Mouse (Mus musculus) embryonic stem cell, embryonic (primary cell): ENCODE results near the gene Gtf2ird2.

Experiments used
- CTCF ChIA-PET, 4 experiments: fragments of 300-600 bp in 2 of 4; fragments of 350-600 bp in 2 of 4; sonication (Branson Sonifier 250); formaldehyde crosslinking; loops; one replicate each; lab custom pipeline; 2022; ENCODE audit warnings: inconsistent platforms in 2 of 4; lab: Charles Lee
- POLR2A ChIA-PET, 4 experiments: fragments of 300-600 bp in 2 of 4; fragments of 350-600 bp in 2 of 4; sonication (Branson Sonifier 250); formaldehyde crosslinking; loops; one replicate each; lab custom pipeline; 2022; ENCODE audit warnings: antibody characterized with exemption in 4 of 4, inconsistent platforms in 1 of 4; lab: Charles Lee

The Gtf2ird2 gene

DNA sequence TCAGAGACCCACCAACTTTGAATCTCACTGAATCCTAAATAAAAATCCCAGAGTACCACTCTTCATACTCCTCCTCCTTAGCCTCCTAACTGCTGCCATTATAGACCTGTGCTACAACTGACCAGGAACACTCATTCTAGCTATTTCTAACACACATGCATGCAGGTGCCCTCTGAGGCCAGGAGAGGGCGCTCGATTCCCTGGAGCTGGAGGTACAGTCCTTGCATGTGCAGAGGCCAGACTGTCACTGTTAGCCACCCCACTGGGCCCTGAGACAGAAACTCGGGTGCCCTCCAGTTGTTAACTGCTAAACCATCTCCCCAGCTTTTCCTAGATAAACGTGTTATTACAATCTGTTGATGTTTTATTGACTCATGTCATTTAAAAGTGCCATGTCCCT lies 10.6 kb upstream of the Gtf2ird2 start:
- CTCF ChIA-PET = interaction anchor here (0.5 to 1.4 kb wide), 46 partner anchors 9 to 1784 kb away, joined by 3 to 17 read pairs (median 4); partner anchors contain the start of genes Castor2 (in 2 of the 4), Gtf2ird2 (in 1 of the 4) and Limk1 (in 1 of the 4)
- POLR2A ChIA-PET = interaction anchor here in 2 of 4 experiments (0.8 to 4.7 kb wide), 10 partner anchors 11 to 318 kb away, joined by 3 to 23 read pairs (median 4); partner anchors contain the start of gene Gtf2ird2 (in 2 of the 2)

DNA sequence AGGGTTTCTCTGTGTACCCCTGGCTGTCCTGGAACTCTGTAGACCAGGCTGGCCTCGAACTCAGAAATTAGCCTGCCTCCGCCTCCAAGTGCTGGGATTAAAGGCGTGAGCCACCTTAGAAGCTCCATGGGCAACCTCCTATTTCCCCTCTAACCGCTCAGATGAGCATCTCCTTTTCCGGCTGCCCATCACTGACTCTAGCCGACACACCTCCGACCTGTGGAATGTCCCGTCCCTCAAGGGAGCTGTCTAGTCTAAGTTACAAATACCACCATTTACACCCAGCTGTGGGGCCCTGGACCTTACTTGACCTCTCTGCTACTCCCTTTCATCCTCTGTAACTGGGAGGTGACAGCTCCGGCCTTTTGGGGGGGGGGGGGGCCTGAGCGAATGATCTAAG lies 8.1 kb upstream of the Gtf2ird2 start:
- POLR2A ChIA-PET = interaction anchor here (0.6 to 5.5 kb wide), 59 partner anchors 8 to 938 kb away, joined by 3 to 27 read pairs (median 4); partner anchors contain the start of genes Gtf2ird2 (in 2 of the 4) and Castor2 (in 1 of the 4)
- CTCF ChIA-PET = interaction anchor here (0.5 to 2.5 kb wide), 19 partner anchors 9 to 973 kb away, joined by 3 to 8 read pairs (median 4); no protein-coding TSS in a partner anchor

DNA sequence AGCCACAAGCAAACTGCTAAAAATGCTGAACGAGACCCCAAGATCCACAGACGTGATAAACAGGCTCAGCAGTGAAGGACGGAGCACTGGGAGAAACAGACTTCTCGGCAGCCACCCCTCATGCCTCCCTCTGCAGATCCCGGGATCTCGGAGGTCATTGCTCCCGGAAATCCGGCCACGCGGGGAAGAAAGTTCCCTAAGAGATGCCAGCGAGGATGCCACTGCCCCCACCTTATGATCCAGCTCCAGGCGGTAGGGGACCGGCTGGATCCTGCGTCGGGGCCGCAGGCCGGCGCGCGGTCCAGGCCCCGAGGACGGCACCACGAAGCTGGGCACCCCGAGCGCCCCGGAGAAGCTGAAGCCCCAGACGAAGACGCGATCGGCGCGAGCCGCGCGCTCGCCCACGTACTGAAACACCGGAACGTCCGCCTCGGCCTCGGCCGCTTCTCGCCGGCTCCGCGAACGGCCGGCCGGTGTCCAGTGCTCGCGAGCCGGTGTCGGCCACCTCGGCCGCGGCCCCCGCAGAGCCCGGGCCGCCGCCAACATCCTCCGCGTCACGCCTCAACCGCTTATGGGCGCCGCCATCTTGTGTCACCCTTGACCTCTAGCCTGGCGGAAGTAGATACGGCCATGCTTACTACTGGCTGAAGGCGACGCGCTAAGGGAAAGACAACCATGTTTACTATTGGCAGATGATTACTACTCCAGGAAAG lies 7.5 kb upstream of the Gtf2ird2 start, which contains the start of gene Rcc1l:
Gene Rcc1l (minus strand): TSS at position 606 of the 713 bp plus-strand sequence.
- CTCF ChIA-PET = interaction anchor here in 3 of 4 experiments (0.6 to 2.5 kb wide), 17 partner anchors 9 to 972 kb away, joined by 3 to 8 read pairs (median 4); no protein-coding TSS in a partner anchor
- POLR2A ChIA-PET = interaction anchor here (0.6 to 5.5 kb wide), 60 partner anchors 8 to 789 kb away, joined by 3 to 27 read pairs (median 4); partner anchors contain the start of gene Gtf2ird2 (in 2 of the 4)

DNA sequence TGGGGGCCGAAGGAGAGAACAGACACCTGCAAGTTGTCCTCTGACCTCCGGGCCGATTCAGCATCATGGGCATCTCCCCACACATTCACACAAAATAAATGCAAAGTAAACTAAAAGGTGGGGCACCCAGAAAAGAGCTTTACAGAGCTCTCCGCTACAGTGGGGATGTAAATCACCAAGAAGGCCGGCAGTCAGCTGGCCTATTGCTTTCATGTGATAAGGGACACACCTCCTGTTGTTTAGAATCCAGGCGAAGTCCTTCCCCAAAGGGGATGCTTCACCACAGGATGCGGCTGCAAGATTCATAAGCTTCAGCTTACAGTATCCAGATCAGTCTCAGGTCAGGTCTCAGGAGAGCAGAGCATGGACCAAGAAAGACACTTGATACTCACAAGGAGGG lies 5.3 kb upstream of the Gtf2ird2 start:
- POLR2A ChIA-PET = interaction anchor here (0.6 to 5.5 kb wide), 35 partner anchors 8 to 788 kb away, joined by 3 to 27 read pairs (median 3); partner anchors contain the start of genes Clip2 (in 1 of the 4), Gtf2i (in 1 of the 4) and Gtf2ird1 (in 1 of the 4)
- CTCF ChIA-PET = interaction anchor here (0.6 to 1.9 kb wide), 8 partner anchors 49 to 313 kb away, joined by 3 to 10 read pairs (median 4); no protein-coding TSS in a partner anchor

DNA sequence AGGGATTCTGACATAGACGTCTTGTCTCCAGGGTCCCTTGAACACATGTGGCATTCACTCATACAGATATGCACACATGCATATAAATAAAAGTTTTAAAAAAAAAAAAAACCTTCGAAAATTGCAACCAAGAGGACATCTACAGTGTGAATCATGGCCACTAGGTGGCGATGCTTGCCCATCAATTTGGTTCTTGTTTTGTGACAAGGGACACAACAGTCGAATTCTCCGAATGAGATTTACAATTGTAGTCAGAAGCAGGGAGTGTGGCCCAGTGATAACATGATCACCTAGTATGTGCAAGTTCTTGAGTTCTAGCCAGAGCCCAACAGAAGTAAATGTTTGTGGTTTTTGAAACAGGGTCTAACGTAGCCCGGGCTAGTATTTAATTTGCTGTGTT lies 3.9 kb upstream of the Gtf2ird2 start:
- POLR2A ChIA-PET = interaction anchor here in 3 of 4 experiments (0.9 to 2.4 kb wide), 6 partner anchors 12 to 193 kb away, joined by 3 to 10 read pairs (median 4); no protein-coding TSS in a partner anchor
- CTCF ChIA-PET = interaction anchor here (0.7 to 1.9 kb wide), 6 partner anchors 18 to 310 kb away, joined by 3 to 10 read pairs (median 4); no protein-coding TSS in a partner anchor

DNA sequence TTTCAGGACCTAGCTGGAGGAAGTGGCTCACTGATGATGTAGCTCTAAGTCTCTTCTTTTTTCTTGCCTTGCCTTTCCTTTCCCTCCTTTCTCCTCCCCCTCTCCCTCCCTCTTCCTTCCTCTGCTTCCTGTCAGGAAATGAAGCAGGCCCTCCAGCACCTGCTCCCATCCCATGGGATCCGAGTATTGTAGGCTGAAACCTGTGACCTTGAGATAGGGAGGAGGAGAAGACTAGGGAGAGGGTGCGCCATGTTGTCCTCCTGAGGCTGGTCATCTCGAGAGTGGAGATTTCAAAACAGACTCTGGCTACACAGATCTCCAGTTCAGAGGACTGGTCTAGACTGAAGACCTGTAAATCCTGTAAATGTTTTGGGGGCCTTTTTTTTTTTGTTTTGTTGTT lies 1.6 kb upstream of the Gtf2ird2 start:
- CTCF ChIA-PET = interaction anchor here in 1 of 4 experiments (0.6 kb wide), 1 partner anchor 96 kb away, joined by 4 read pairs; no protein-coding TSS in a partner anchor
- POLR2A ChIA-PET = interaction anchor here in 3 of 4 experiments (0.6 to 3.5 kb wide), 19 partner anchors 7 to 895 kb away, joined by 3 to 23 read pairs (median 3); partner anchors contain the start of gene Rcc1l (in 1 of the 3)

DNA sequence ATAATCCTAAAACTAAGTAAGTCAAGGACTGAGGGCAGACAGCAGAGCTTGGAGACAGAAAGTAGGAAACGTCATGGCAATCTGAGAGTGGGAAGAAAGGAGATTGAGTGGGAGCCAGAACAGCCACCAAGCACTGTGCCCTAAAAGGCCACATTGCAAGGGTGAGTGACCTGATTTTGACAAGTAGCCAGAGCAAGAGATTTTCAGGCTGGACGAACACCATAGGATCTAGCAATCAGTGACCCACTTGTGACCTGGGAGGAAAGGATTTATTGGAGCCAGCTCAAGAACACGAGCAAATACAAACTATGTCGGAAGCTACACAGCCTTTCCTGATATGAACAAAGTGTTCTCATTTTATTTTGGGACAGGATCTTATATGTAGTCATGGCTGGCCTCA lies 1.1 kb upstream of the Gtf2ird2 start:
- CTCF ChIA-PET = interaction anchor here in 1 of 4 experiments (0.6 kb wide), 1 partner anchor 95 kb away, joined by 4 read pairs; no protein-coding TSS in a partner anchor

DNA sequence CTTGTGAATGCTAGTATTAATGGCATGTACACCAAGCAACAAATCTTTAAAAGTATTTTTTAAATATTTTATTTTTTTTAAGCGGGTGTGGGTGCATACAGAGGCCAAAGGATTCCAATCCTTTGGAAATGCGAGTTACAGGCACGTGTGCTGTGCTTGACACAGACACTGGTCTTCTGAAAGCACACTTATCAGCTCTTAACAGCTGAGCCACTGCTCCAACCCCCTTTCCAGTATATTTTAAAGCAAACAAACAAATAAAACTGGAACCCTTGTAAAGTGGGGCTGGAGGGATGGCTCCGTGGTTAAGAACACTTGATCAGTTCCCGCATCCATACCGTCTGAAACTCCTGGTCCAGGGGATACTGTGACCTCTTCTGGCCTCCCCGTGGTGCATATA lies 657 bp upstream of the Gtf2ird2 start:
- ChIA-PET CTCF (interaction anchor here in 1 of 4 experiments (0.6 kb wide), 1 partner anchor 55 kb away, joined by 6 read pairs; no protein-coding TSS in a partner anchor), POLR2A (interaction anchor here in 3 of 4 experiments (0.6 to 3.5 kb wide), 34 partner anchors 8 to 1811 kb away, joined by 3 to 23 read pairs (median 4); partner anchors contain the start of gene Rcc1l (in 1 of the 3))

More for the DNA sequence above, 1.1 kb upstream of the Gtf2ird2 start:
- POLR2A ChIA-PET = interaction anchor here in 3 of 4 experiments (0.7 to 3.5 kb wide), 23 partner anchors 8 to 191 kb away, joined by 3 to 23 read pairs (median 3); partner anchors contain the start of gene Rcc1l (in 1 of the 3)

DNA sequence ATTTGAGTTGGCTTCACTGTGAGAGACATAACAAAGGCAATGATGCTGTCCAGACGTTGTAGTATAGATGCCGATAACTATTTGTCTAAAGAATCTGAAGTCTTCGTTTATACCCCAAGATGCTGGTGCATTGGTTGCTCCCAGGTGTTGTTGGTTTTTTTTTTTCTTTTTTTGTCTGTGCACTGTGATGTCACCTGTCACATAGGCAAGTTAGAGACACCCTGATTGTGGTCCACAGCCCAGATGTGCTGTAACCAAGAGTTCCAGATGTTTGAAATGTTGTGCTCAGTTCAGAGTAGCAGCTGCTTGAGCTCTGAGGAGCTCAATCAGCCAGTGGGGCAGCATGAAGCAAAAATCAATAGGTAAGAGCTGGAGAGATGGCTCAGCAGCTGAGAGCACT lies 2.2 kb downstream of the Gtf2ird2 start:
- CTCF ChIA-PET = interaction anchor here in 1 of 4 experiments (0.8 to 2.0 kb wide), 4 partner anchors 154 to 188 kb away, joined by 3 to 5 read pairs (median 4); no protein-coding TSS in a partner anchor
- POLR2A ChIA-PET = interaction anchor here in 3 of 4 experiments (0.6 to 3.5 kb wide), 13 partner anchors 8 to 187 kb away, joined by 3 to 23 read pairs (median 3); partner anchors contain the start of gene Rcc1l (in 1 of the 3)

DNA sequence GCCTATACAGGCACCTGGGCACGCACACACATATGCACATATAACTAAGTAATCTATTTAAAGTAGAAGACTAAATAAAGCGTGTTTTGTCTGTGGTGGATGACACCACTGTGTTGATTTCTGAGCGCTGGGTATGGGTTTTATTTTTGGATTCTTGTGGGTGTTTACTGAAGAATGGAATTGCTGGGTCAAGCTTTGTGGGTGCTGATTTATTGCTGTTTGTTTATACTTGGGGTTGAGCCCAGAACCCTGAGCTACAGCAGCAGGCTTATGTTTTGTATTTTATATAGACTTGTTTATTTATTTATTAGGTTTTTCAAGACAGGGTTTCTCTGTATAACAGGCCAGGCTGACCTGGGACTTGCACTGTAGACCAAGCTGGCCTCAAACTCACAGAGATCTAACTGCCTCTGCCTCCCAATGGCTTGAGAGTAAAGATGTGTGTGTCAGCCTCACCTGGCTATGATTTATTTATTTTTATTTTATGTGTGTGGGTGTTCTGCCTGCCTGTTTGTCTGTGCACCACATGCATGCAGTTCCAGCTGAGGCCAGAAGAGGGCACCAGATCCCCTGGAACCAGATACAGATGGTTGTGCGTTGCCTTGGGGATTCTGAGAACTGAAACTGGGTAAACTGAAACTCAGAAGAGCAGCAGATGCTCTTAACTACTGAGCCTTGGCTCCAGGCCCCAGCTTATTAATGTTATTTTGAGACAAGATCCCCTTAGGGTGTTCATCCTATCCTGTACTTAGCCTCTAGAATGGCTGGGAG lies 3.3 kb downstream of the Gtf2ird2 start:
- ChIA-PET CTCF (interaction anchor here in 3 of 4 experiments (0.6 to 2.0 kb wide), 13 partner anchors 12 to 385 kb away, joined by 3 to 8 read pairs (median 3); no protein-coding TSS in a partner anchor), POLR2A (interaction anchor here in 2 of 4 experiments (0.7 to 2.8 kb wide), 7 partner anchors 9 to 183 kb away, joined by 3 to 10 read pairs (median 3); no protein-coding TSS in a partner anchor)

DNA sequence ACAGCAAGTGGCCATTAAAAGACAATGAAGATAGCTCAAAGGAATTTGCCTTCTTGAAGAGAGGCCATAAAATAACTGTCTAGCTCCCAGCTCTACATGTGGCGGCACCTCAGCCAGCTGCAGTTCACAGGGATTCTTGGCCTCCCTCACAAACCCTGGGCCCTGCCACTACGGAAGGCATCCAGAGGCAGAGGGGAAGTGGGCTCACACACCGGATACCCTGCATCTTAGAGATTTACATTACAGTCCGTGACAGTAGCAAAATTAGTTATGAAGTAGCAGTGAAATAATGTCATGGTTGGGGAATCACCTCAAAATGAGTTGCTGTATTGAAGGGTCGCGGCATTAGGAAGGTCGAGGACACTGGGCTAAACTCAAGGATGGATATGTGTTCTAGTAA lies 4.8 kb downstream of the Gtf2ird2 start:
- CTCF ChIA-PET = interaction anchor here (0.6 to 1.8 kb wide), 21 partner anchors 13 to 1976 kb away, joined by 3 to 8 read pairs (median 4); partner anchors contain the start of gene Clip2 (in 1 of the 4)

DNA sequence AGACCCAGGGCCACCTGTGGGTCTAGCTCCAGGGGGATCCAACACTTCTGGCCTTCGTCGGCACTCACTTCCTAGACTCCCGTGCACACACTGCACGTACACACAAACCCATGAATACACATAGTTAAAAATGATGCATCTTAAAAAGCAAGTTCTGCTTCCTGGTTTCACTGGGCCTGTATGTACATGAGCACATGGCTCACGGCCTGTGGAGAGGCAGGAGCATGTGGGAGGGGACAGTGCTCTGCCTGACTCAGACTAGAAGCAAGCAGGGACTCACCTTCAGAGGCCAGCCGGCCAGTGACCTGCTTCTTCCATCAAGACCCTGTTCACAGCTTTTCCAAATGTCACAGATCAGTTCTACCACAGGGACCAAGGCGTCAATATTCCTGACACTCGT lies 9.8 kb downstream of the Gtf2ird2 start:
- POLR2A ChIA-PET = interaction anchor here in 2 of 4 experiments (0.6 to 0.7 kb wide), 3 partner anchors 54 to 478 kb away, joined by 4 to 5 read pairs (median 4); no protein-coding TSS in a partner anchor
- CTCF ChIA-PET = interaction anchor here in 2 of 4 experiments (0.6 to 1.0 kb wide), 2 partner anchors 147 to 160 kb away, joined by 3 to 4 read pairs; no protein-coding TSS in a partner anchor

More for the DNA sequence above, 4.8 kb downstream of the Gtf2ird2 start:
- POLR2A ChIA-PET = interaction anchor here (0.5 to 2.8 kb wide), 17 partner anchors 10 to 287 kb away, joined by 3 to 10 read pairs (median 3); partner anchors contain the start of gene Rcc1l (in 1 of the 4)

DNA sequence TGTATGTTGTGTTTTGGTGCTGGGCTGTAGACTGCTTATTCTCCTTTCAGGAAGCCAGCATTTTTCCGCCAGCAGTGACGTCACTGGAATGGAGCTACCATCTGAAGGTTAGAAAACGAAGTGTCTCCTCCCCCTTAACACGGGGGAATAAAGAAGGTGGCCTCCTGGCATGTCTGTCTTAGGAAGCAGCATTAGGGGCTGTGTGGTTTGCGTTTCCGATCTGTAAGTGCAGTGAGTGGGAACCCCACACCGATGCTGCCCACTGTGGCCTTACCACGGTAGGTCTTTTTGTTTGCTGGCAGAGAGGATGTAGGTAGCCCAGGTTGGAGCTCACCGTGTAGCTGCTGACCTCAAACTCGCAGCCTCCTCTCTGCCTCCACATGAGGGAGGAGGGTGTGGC lies 22.9 kb downstream of the Gtf2ird2 start:
- POLR2A ChIA-PET = interaction anchor here in 2 of 4 experiments (0.6 to 1.1 kb wide), 2 partner anchors 9 to 119 kb away, joined by 5 to 7 read pairs; no protein-coding TSS in a partner anchor
- CTCF ChIA-PET = interaction anchor here in 1 of 4 experiments (1.6 kb wide), 1 partner anchor 19 kb away, joined by 3 read pairs; no protein-coding TSS in a partner anchor

DNA sequence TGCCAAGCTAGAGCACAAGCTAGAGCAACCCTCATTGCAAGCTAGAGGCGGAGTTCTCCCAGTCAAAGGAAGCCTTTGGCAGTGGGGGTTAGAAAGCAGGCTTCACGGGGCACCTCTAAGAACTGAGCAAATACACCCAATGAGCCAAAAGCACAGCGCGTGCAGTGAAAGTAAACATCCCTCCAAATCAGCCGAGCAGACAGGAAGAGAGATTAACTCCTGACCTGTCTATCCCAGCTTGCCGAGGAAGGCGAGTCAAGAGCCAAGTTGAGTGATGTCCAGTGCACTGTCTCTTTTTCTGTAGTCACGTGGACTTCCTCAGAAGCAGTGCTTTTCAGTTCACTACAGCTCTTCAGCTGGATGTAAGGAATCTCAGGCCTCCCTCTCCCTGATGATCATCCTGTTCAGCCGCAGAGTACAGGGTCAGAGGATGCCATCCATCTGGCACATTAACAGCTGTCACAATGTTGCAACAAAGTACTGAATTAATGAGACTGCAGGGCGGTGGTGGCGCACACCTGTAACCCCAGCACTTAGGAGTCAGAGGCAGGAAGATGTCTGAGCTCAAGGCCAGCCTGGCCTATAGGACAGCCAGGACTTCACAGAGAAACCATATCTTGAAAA lies 26.2 kb downstream of the Gtf2ird2 start:
- CTCF ChIA-PET = interaction anchor here in 1 of 4 experiments (0.6 kb wide), 2 partner anchors 33 to 1878 kb away, joined by 3 read pairs; partner anchors contain the start of gene Rcc1l
- POLR2A ChIA-PET = interaction anchor here in 2 of 4 experiments (0.6 to 1.2 kb wide), 3 partner anchors 22 to 103 kb away, joined by 3 to 4 read pairs (median 4); no protein-coding TSS in a partner anchor

DNA sequence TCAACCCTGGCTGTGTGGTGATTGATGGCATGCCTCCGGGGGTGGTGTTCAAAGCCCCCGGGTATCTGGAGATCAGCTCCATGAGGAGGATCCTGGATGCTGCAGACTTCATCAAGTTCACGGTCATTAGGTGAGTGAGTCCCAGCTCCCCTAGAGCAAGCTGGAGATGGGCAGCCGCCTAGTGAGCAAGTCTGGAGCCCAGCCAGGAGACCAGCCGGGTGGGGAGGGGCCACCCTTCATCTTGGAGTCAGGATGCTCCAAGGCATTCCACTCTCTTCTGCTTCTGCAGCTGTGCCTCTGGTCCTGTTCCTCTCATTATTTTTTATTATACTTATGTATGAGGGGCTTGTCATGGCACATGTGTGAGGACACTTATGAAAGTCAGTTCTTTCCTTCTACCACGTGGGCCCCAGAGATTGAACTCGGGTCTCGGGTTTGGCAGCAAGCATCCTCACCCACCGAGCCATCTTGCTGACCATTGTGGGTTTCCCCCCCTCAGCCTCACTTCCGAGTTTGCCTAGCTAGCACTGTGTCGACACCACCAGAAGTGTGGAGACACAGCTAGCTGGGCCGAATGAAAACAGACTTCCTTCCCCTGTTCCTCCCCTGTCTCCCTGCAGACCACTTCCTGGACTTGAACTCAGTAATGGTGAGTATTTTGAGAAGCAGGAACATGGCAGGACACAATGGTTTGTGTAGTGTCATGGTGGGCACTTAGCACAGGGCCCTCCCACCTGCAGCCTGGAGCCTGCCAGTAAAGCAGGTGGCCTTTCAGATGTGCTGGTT lies 30.4 kb downstream of the Gtf2ird2 start:
- CTCF ChIA-PET = no interaction called here
- POLR2A ChIA-PET = interaction anchor here in 1 of 4 experiments (0.6 to 1.0 kb wide), 3 partner anchors 31 to 249 kb away, joined by 3 to 4 read pairs (median 3); no protein-coding TSS in a partner anchor
